Mouse (Mus musculus) heart, postnatal 0 days (tissue): ENCODE data around the gene Eif4b.

ENCODE experiments used
- CTCF ChIP-seq: IDR thresholded peaks from 2 replicates; pipeline ENCODE4 v1.5.1; 2016; ENCODE audit warnings: antibody characterized with exemption, control low read depth, low read depth
- EP300 ChIP-seq: IDR thresholded peaks from 2 replicates; pipeline ENCODE4 v1.6.1; 2016; ENCODE audit warnings: antibody characterized with exemption, low read depth

DNA sequence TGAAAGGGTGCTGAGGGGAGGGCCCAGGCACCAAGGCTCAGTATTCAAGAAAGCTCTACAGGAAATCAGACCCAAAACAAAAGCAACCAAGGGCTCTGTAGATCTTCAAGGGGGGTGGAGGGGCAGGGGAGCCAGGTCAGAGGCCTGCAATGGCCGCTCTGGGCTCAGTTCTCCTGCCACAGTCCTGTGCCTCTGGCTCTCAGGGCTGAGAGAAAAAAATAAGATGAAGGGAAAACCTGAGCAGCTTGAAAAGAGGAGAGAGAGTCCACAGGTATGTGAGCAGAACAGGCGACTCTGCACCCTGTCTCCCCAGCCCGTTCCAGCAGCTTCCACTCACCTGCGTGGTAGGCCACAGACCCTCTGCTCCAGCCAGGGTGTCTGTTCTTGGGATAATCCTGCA is 45.0 kb downstream of the Eif4b start:
- no peak for TF ChIP-seq CTCF
- no peak for TF ChIP-seq EP300
